Mouse (Mus musculus) kidney, embryonic 16.5 days (tissue): ENCODE data around the gene Mboat2. TPM values are rescaled to one million over a fixed set of nuclear protein-coding genes. Genes with fewer than 3 reads are reported as not detected.

ENCODE experiments used
- ATAC-seq: fragments of 200-750 bp; cut with Nextera tagmentation; 2 replicates; pipeline ENCODE4 v1.8.0; 2017; ENCODE audit warnings: moderate TSS enrichment; ENCODE audit not compliant: low FRiP score, low TSS enrichment
- H3K27ac ChIP-seq: fragments of 300-500 bp; sonication (generic); 2 replicates; pipeline ENCODE4 v1.5.1; 2014; ENCODE audit warnings: low read length
- H3K27me3 ChIP-seq: fragments of 300-500 bp; sonication (generic); 2 replicates; pipeline ENCODE4 v1.6.1; 2014; ENCODE audit warnings: low read length, control low read depth, mixed read lengths; ENCODE audit not compliant: insufficient read depth
- H3K36me3 ChIP-seq: fragments of 300-500 bp; sonication (generic); 2 replicates; pipeline ENCODE4 v1.6.1; 2014; ENCODE audit warnings: low read length, control low read depth, mixed read lengths; ENCODE audit not compliant: insufficient read depth
- H3K4me1 ChIP-seq: fragments of 300-500 bp; sonication (generic); 2 replicates; pipeline ENCODE4 v1.6.1; 2014; ENCODE audit warnings: low read length, control low read depth, mixed read lengths; ENCODE audit not compliant: insufficient read depth
- H3K4me2 ChIP-seq: fragments of 300-500 bp; sonication (generic); replicated peaks from 2 replicates; pipeline ENCODE4 v1.6.1; 2014; ENCODE audit warnings: low read depth, low read length
- H3K4me3 ChIP-seq: fragments of 300-500 bp; sonication (generic); 2 replicates; pipeline ENCODE4 v1.5.1; 2014; ENCODE audit warnings: mild to moderate bottlenecking, low read length
- H3K9ac ChIP-seq: fragments of 300-500 bp; sonication (generic); replicated peaks from 2 replicates; pipeline ENCODE4 v1.6.1; 2014; ENCODE audit warnings: low read length
- H3K9me3 ChIP-seq: fragments of 300-500 bp; sonication (generic); 2 replicates; pipeline ENCODE4 v1.6.1; 2016; ENCODE audit warnings: low read length, control low read depth
- WGBS: fragments of 180-500 bp; shearing (Covaris S2); extraction: QIAGEN DNeasy Blood & Tissue Kit; methylation state at CpG from one replicate; pipeline ENCODE4 v1.1.7; 2014; 5-methylcytosine and 5-hydroxymethylcytosine counted together
- polyA plus RNA-seq: library from polyadenylated mRNA; unstranded; fragments of >200 nt; fragmentation: Nextera tagmentation; extraction: Ambion mirVana; gene quantifications from 2 replicates; pipeline ENCODE4 v1.2.1, GENCODE M21; 2015

The Mboat2 gene
- polyA plus RNA-seq, 1 experiment from 2014 or later, result 44.7 TPM

DNA sequence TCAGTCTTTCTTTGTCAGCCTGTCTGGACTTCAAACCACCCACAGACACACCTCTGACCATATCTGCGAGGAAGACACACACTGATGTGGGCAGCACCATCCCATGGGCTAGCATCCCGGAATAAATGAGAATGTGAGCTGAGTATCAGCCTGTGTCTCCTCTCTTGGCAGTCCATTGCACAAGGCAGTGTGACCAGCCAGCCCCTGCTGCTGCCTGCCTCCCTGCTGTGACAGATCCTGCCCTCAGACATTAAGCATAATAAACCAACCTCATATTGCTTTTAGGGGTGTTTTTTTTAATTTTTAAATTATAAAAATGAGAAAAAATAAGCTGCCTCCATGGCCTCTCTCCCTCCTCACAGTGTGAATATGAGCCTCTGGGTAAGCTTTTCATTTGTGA is 135.4 kb downstream of the Mboat2 start:
- H3K27ac ChIP-seq, result no peak overlapping the region
- H3K4me3 ChIP-seq, result no peak overlapping the region
- peaks cover 10% of the 10 kb centered on the region for H3K4me1 ChIP-seq
- H3K9ac ChIP-seq, result no peak overlapping the region
- no peaks in the 10 kb centered on the region; the same call in 1 of the 2 replicates for H3K9me3 ChIP-seq
- no peaks in the 10 kb centered on the region for H3K27me3 ChIP-seq
- no peaks in the 10 kb centered on the region for H3K36me3 ChIP-seq
- no peak for ATAC-seq
- WGBS, result 98% methylated on average over 2 of the region's 2 CpGs
- no peak overlapping the region for H3K4me2 ChIP-seq

DNA sequence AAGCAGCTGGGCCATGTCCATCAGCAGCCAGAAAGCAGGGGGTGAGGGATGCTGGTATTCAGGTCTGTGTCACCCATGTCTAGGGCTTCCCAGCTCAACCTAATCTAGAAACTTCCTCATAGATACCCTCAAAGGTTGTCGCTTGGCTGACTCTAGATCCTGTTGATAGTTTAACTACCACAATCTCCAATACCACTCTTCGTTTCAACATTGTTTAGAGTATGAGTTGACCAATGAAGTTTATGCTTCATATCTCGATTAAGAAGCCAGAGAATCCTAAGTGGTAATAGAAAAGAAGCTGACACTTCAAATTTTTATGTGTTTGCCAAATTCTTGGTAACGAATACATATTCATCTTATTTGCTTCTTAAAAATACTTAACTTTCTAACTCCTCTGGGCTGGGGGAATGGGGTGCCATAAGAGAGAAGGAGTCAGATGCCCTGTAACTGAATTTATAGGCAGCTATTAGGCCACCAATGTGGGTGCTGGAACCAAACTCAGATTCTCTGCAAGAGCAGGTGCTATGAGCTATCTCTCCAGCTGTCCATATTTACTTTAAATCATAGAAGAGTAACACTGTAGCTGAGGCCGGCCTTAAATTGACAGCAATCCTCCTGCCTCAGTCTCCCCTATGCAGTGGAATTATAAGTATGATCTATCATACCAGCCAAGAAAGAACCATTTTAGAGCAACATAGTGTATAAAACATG is 141.0 kb downstream of the Mboat2 start:
- no peak overlapping the region for H3K27ac ChIP-seq
- ATAC-seq, result no peak
- no peaks in the 10 kb centered on the region for H3K36me3 ChIP-seq
- no peak overlapping the region for H3K9ac ChIP-seq
- no peak overlapping the region for H3K4me2 ChIP-seq
- H3K4me1 ChIP-seq, result peaks cover 5% of the 10 kb centered on the region
- H3K4me3 ChIP-seq, result no peak overlapping the region
- no peaks in the 10 kb centered on the region for H3K27me3 ChIP-seq
- WGBS, result 87% methylated on average over 5 of the region's 5 CpGs
- no peaks in the 10 kb centered on the region; the same call in 1 of the 2 replicates for H3K9me3 ChIP-seq

DNA sequence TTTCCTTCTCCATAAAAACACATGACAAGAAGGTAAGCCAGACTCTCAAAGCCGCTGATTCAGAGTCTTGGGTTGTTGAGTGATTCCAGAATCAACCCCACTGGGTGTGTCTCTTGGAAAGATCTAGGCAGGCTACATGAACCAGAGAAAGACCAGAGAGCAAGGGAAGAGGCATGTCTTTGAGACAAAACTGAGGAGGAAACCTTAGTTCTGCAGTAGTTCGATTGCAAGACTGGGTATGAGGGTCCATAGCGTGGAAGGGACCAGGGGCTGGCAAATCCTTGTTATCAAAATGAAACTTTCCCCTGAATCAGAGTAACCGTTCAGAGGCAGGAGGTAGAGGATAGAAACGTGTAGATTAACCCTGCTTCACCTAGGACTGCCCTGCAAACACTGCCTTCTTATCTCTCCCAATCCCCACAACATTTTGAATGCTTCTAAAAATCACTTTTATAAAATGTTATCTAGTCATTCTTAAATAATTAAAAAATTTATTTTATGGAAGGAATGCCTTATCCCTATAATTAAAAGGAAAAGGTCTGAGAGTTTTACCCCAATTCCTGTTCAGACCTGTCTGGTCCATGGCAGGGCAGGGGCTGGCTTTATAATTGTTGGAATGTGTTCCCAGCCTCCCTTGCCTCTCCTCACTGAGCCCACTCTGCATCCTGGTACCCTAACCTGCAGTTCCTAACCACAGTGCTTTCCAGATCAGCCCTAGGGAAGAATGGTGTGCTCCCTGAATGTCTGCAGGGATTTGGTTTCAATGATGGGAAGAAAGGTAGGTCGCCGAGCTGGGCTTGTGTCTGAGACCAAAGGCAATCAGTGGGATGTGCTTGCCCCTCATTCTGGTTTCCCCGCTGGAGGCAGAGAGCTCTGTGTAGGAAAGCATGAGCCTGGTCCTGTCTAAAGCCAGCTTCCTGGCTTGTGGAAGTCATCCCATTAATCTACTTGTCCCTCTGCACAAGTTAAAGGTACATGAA is 142.0 kb downstream of the Mboat2 start:
- 65% methylated on average over 8 of the region's 8 CpGs for WGBS
- no peak overlapping the region for H3K9ac ChIP-seq
- ATAC-seq, result no peak

DNA sequence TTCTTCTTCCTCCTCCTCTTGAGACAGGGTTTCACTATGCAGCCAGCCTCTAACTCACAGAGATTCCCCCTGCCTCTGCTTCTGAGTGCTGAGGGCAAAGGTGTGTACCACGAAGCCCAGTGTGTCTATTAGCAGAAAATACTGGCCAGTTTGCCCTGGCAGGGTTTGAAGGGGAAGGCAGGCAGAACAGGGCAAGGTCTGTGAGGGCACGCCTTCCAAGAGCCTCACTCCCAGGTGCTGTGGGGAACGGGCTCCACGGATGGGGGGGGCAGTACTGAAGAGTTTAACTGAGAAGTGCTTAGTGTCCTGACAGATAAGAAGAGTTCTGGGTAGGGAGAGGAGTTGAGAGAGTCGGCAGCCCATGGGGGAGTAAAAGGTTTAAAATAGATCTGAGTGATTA is 142.9 kb downstream of the Mboat2 start:
- Histone ChIP-seq H3K4me2 (no peak overlapping the region), H3K9ac (no peak overlapping the region), H3K27ac (no peak overlapping the region), H3K4me1 (peaks cover 7% of the 10 kb centered on the region), H3K27me3 (no peaks in the 10 kb centered on the region), H3K4me3 (no peak overlapping the region), H3K9me3 (no peaks in the 10 kb centered on the region), H3K36me3 (0 out of 2 replicates have a peak, but pooled peaks cover 2% of the 10 kb centered on the region)
- ATAC-seq, result no peak
- WGBS, result 46% methylated on average over 5 of the region's 5 CpGs

More for the DNA sequence above, 142.0 kb downstream of the Mboat2 start:
- Histone ChIP-seq H3K4me3 (no peak overlapping the region), H3K4me2 (no peak overlapping the region), H3K27ac (no peak overlapping the region), H3K36me3 (0 out of 2 replicates have a peak, but pooled peaks cover 2% of the 10 kb centered on the region), H3K9me3 (no peaks in the 10 kb centered on the region), H3K27me3 (no peaks in the 10 kb centered on the region), H3K4me1 (peaks cover 7% of the 10 kb centered on the region)

DNA sequence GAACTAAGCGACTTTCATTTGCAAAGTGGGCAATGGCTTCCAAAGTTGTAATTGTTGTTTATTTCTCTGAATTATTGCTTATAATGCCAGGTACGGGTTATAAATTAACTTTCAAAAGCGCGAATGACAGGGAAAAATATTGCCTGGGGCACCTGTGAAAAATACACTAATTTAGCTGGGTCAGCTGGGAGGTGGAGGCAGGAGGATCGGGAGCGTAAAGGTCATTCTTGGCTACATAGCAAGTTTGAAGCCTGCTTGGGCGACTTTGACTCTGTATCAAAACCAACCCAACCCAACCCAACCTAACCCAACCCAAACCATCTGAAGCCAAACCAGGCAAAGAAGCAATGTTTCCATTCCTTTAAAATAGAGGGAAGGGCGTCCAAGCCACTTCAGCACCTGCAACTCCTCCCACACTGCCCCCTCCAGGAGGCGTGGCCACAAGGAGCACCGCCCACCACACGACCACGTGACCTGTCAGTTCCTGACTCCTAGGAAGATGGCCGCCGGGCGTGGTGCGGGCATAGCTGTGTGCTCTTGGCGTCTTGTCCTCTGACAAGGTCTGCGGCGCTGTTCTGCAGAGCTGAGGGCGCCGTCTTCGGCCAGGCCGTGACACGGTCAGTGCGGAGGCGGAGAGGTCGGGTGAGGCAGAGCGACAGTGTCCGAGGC is 143.9 kb downstream of the Mboat2 start, which contains the start of gene Kidins220:
TSS of gene Kidins220 (plus strand) at position 480 of the 669 bp plus-strand sequence.
- WGBS, result 17% methylated on average over 28 of the region's 29 CpGs
- H3K27me3 ChIP-seq, result no peaks in the 10 kb centered on the region
- H3K4me1 ChIP-seq, result peaks cover 7% of the 10 kb centered on the region
- H3K4me2 ChIP-seq, result peak within 1 kb of the TSS; percentile 69
- peak; percentile 93 for ATAC-seq
- peak within 1 kb of the TSS; percentile 91 for H3K27ac ChIP-seq
- H3K9ac ChIP-seq, result peak within 1 kb of the TSS; percentile 74
- 0 out of 2 replicates have a peak, but pooled peaks cover 2% of the 10 kb centered on the region for H3K36me3 ChIP-seq
- peak within 1 kb of the TSS; percentile 83 for H3K4me3 ChIP-seq
- no peaks in the 10 kb centered on the region for H3K9me3 ChIP-seq

DNA sequence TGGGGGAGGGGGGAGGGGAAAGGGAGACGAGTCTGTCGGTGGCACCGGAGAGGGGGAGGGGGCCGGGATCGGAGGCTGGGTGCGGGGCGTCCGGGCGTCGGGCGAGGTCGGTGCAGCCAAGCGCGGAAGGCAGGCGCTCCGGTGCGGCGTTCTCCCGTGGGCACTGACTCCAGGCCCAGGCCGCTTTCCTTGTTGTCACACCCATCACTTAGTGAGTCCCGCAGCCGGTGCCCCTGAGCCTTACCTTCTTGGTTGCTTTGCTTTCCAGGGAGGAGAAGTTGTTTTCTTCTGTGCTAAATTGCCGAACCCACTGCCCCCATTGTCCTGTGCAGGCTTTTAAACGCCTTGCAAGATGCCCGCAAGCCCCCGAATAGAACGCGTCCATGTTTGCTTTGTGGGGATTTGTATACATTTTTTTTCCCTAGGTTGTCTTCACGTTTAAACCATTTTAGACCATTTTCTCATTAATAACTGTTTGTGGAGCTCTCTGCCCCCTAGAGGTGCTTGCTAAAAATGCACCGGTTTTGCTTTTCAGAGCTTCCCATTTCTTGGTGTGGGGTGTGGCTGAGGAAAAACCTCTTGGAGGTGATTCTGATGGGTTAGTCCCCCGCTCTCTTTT is 144.5 kb downstream of the Mboat2 start:
- Histone ChIP-seq H3K4me2 (peak overlapping the region; percentile 69), H3K27ac (peak overlapping the region; percentile 91), H3K9me3 (no peaks in the 10 kb centered on the region), H3K36me3 (0 out of 2 replicates have a peak, but pooled peaks cover 2% of the 10 kb centered on the region), H3K27me3 (no peaks in the 10 kb centered on the region), H3K9ac (peak overlapping the region; percentile 74), H3K4me1 (peaks cover 7% of the 10 kb centered on the region), H3K4me3 (peak overlapping the region; percentile 83)
- ATAC-seq, result peak; percentile 80; the same call in 1 of the 2 replicates
- WGBS, result under 1% methylated on average over 28 of the region's 31 CpGs

DNA sequence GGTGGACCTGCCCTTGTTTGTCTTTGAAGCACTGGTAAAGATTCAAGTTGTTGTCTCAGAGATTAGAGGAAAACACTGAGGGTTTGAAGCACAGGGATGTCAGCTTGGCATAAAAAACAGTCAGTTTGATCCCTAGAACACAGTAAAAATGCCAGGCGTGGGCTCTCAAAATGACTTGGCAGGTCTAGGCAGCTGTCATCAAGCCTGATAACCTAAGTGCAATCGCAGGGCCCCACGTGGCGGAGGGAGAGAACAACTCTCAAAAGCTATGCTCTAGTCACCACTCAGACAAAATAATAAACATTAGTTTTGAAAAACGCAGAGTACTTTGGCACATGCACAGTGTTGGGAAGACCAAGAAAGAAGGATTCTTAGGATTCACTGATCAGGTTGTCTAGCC is 154.5 kb downstream of the Mboat2 start:
- Histone ChIP-seq H3K9ac (no peak overlapping the region), H3K27ac (no peak overlapping the region), H3K4me1 (no peaks in the 10 kb centered on the region), H3K4me3 (no peak overlapping the region), H3K27me3 (no peaks in the 10 kb centered on the region), H3K36me3 (peaks cover 31% of the 10 kb centered on the region), H3K4me2 (no peak overlapping the region), H3K9me3 (no peaks in the 10 kb centered on the region)
- ATAC-seq, result no peak
- WGBS, result 83% methylated on average over 5 of the region's 5 CpGs

DNA sequence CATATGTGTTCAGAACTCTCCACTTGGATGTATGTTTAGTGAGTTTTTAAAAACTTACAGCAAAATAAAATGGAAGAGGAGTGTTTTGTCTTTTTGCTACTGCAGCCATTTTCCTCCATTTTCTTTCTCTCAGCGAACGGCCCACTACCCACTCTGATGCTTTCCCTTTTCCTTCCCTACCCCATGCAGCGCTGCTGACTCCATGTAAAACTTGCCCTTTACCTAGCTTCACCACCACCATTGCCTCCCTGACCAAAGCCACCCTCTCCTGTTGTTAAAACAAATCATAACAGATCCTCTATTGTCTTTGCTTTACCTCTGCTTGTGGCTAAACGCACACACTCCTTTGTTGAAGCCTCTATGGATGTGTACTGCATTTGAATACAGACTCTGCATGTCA is 164.7 kb downstream of the Mboat2 start:
- no peak overlapping the region for H3K9ac ChIP-seq
- no peak overlapping the region for H3K4me3 ChIP-seq
- no peak overlapping the region for H3K4me2 ChIP-seq
- no peak overlapping the region for H3K27ac ChIP-seq
- H3K9me3 ChIP-seq, result no peaks in the 10 kb centered on the region
- H3K4me1 ChIP-seq, result no peaks in the 10 kb centered on the region
- H3K36me3 ChIP-seq, result peaks cover 65% of the 10 kb centered on the region
- ATAC-seq, result no peak
- H3K27me3 ChIP-seq, result no peaks in the 10 kb centered on the region
- 89% methylated on average over 4 of the region's 4 CpGs for WGBS

DNA sequence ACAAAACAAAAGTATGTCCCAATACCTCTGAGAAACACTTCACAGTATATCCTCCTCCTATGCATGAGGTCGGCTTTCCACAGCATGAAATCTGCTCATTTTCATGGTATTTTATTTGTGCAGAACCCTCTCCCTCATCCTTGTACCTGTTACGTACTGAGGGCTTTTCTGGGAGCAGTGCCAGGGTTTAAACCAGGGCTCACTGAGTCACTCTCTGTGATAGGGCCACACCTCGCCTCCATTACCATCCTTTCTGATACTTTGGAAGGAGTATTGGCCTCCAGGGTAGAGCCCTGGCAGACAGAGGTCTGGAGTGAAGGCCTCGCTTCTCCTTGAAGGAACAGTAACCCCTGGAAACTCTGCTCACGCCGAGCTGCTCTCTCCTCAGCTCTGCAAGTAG is 174.7 kb downstream of the Mboat2 start:
- WGBS, result 73% methylated on average over 6 of the region's 6 CpGs
- Histone ChIP-seq H3K9me3 (no peaks in the 10 kb centered on the region), H3K4me2 (no peak overlapping the region), H3K9ac (no peak overlapping the region), H3K27me3 (no peaks in the 10 kb centered on the region), H3K4me1 (no peaks in the 10 kb centered on the region), H3K27ac (no peak overlapping the region), H3K4me3 (no peak overlapping the region), H3K36me3 (peaks cover 56% of the 10 kb centered on the region)
- ATAC-seq, result no peak
